Mouse (Mus musculus) frontal cortex, postnatal 14 days (tissue): ENCODE data around the gene Sac3d1.
A peak's percentile ranks its signal among the peaks of the same experiment; 100 is the strongest.

Experiments used
- DNase-seq, 2 experiments: peaks; one replicate each; pipeline ENCODE4 v3.0.0; 2022; ENCODE audit warnings: low spot score in 2 of 2

Gene Sac3d1

DNA sequence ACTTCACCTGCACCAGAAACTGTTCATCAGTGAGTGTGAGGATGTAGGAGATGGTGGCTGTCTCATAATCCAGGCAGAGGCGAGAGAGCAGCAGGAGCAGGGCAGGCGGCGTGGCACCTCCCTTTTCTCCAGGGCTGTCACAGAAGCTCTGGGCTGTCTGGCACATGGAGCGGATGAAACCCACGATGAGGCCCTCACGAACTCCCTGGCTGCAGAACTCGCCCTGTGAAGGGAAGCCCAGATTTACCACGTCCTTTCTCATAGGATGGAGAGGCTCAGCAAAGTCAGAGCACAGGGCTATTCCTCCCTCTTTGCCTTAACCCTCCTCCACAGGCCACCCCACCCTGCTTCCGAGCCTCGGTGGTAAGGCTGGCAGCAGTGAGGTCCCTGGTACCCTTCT is 48.6 kb downstream of the Sac3d1 start:
- no peak for DNase-seq

DNA sequence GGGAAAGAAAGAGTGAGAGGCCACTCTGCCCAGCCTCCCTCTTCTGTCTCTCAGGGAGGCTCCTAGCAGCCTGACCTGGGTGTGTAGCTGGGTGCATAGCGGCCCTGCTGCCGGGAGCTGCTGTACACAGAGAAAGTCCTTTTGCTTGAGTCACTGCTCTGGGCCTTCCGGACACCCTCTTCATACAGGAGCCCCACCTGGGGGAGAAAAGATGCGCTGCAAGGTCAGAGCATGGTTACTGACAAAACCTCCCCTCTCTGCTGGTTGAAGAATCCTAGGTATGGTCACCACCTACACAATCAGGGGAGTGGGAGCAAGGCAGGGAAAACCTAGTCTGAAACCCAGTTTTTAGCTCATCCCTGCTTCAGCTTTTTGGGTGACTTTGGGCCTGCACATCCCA is 49.5 kb downstream of the Sac3d1 start:
- no peak for DNase-seq

DNA sequence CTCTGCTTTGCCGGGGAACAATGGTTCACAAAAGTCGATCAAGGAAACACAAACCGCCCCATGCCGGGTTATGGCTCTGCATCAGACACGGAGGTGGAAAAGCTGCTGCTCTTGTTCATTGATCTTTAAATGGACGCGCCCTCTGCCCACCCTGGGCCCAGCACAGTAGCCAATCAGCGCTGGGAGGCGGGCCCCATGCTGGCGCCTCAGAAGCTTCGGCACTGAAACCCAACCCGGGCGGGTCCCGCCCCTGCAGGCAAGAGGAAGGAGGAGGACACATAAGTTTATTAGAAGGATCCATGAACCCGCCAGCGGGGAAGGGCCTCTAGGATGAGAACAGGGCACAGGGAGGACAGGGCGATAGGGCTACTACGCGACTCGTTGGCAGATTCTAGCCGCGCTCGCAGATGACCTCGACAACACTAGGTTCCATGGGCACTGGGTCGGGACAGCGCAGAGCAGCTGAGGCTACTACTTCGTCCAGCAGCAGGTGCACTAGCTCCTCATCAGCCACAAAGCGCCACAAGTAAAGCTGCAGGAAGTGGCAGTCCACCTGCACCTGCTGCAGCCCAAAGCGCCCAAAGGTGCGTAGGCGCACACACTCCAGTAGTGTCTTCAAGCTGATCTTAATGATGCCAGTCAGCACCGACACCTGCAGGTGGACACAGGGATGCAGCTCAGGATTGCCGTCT is 50.6 kb downstream of the Sac3d1 start, which contains the start of gene Tm7sf2:
Gene Tm7sf2 (minus strand): TSS at position 650 of the 692 bp plus-strand sequence.
- DNase-seq = peak; percentile 81 to 85

DNA sequence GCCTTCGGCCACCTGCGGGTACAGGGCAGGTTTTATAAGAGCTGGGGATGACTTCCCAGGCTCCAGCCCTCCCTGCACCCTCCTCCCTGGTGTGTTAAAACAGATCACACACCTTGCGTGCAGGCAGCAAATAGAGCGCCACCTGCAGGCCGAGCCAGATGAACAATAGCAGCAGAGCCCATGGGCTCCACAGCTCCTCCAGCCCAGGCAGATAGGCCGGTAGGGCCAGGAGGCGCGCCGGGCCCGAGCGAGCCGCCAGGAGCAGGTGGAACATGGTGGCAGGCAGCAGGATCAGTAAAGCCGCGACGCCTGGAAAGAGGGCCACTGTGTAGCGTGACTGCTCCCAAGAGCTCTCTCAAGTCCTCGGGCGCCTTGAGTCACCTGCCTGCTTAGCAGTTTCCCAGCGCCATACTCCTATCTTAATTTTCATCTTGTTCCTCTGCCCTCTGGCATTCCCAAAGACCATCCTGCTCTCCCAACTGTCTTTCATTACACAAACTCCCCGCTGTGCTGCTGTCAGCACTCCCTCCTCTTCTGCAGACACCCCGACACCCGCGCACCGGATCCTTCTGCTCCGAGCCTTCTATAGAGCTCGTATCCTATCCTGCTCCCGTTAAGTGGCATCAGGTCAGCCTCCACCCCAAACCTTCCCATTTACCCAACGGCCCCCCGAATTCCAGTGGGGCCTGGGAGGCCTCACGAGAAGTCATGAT is 51.3 kb downstream of the Sac3d1 start:
- peak; percentile 76 to 77 for DNase-seq

DNA sequence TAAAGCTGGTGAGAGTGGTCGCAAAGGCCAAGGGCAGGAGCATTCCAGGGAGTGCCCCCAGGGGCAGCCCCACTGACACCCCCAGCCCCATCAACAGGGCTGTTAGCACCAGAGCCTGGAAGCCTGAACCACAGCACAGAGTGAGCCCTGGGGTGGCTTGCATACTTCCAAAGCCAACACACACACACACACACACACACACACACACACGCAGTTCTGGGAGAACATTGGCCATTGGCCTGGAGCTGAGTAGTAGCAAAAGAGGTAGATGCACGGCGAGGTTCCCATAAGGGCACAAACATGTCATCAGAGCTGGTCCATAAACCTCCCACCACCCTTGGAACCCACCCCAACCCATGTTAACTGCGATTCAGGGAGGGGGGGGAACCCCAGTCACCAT is 51.9 kb downstream of the Sac3d1 start:
- DNase-seq = no peak
